Mouse (Mus musculus): ENCODE results near the gene Grrp1.

GRCm38 (mm10) chr4:134256407-134257197 lies 2.7 kb upstream of the Grrp1 start:
- TF ChIP-seq CTCF (IDR thresholded peaks at IDR 0.05; ENCODE audit: low read depth) (no peak), EP300 (optimal IDR thresholded peaks at IDR 0.05) (no peak)

Measured in stomach, postnatal 0 days (tissue).